Mouse (Mus musculus) lung, adult 2 months (tissue): ENCODE measurements around the gene Crybb2. TPM values are rescaled to one million over a fixed set of nuclear protein-coding genes. Genes with fewer than 3 reads are reported as not detected.
"Not testable (repeated sequence)": the region's sequence is repeated elsewhere in the genome, so short reads cannot be mapped to it uniquely, and the experiment has no call there.

Experiments
- DNase-seq: peaks from one replicate; pipeline ENCODE4 v3.0.0; 2022
- H3K4me1 ChIP-seq: fragments of 200-500 bp; 2 replicates; pipeline ENCODE4 v1.6.1; 2011; ENCODE audit warnings: low read length; ENCODE audit not compliant: control insufficient read depth, insufficient read depth
- H3K4me3 ChIP-seq: fragments of 200-500 bp; replicated peaks from 2 replicates; pipeline ENCODE3; 2011; ENCODE audit warnings: low read depth, mild to moderate bottlenecking, control low read depth, low read length; ENCODE audit errors: extremely low read depth
- CTCF ChIP-seq: fragments of 200-500 bp; IDR thresholded peaks from 2 replicates; pipeline ENCODE4 v1.5.1; 2011; ENCODE audit warnings: mild to moderate bottlenecking, low read length, control low read depth; ENCODE audit not compliant: insufficient read depth
- POLR2A ChIP-seq: fragments of 200-500 bp; IDR thresholded peaks from 2 replicates; pipeline ENCODE4 v1.6.1; 2011; ENCODE audit warnings: low read depth, mild to moderate bottlenecking, control low read depth, low read length, borderline replicate concordance; ENCODE audit errors: extremely low read depth
- WGBS: fragments of 180-500 bp; shearing (Covaris S2); methylation state at CpG from one replicate; pipeline ENCODE4 v1.1.7; 2018; 5-methylcytosine and 5-hydroxymethylcytosine counted together
- polyA plus RNA-seq: library from polyadenylated mRNA; depleted of rRNA; stranded (reverse); fragments of >200 nt; gene quantifications from 2 replicates; pipeline ENCODE4 v1.2.3, GENCODE M21; 2012; rRNA removed

Gene Crybb2
- not detected in 2 replicates for polyA plus RNA-seq

DNA sequence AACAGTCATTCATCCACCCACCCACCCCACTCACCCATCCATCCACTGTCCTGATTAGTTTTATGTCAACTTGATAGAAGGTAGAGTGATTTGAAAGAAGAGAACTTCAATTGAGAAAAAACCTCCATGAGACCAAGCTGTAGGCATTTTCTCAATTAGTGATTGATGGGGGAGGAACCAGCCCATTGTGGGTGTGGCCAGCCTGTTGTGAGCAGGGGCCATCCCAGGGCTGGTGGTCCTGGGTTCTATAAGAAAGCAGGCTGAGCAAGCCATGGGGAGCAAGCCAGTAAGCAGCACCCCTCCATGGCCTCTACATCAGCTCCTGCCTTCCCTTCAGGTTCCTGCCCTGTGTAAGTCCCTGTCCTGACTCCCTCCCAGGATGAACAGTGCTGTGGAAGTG lies at the start of gene Crybb2:
Gene Crybb2, minus strand, starts transcription at position 101 of the 400 bp plus-strand sequence.
- no peak for TF ChIP-seq CTCF
- TF ChIP-seq POLR2A, result no peak
- no peak within 1 kb of the TSS for H3K4me3 ChIP-seq
- H3K4me1 ChIP-seq, result no peaks in the 10 kb centered on the region
- DNase-seq, result no peak

DNA sequence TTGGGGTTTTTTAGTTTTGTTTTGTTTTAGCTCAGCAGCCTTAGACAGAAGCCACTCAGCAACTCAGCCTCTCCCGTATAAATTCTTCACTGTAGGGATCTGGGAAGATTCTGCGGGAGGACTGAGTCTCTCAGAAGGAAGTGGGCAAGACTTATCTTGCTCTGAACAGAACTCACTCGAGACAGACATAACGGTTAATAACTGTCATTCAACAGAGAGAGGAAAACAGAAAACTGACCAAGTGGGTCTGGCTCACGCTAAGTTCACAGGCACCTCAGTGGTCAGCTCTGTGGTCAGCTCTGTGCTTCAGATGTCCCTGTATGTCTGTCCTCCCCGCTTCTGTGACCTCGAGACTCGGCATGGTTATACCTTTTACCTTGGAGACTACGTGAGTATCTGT lies 49.4 kb upstream of the Crybb2 start:
- 52% methylated on average over 9 of the region's 9 CpGs for WGBS
- peaks cover 19% of the 10 kb centered on the region for H3K4me1 ChIP-seq
- H3K4me3 ChIP-seq, result no peak overlapping the region
- no peak for TF ChIP-seq POLR2A
- TF ChIP-seq CTCF, result no peak
- no peak for DNase-seq

DNA sequence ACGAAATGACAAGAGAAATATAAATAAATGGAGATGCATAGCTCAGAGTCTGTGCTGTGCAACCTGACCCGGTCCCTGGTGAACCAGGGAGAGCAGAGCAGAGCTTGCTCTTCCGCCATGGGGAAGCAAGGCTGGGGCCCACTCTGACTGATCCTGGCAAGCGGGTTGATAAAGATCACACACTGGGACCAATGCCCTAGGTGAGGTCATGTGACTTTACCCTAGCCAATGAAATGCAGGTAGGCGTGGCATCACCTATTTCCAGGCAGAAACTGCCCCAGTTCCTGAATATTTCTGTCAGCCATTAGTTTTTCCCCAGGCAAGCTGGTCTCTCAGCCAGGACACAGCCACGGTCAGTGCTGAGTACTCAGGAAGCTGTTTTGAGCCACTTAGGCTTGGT lies 48.8 kb upstream of the Crybb2 start:
- WGBS, result 44% methylated on average over 6 of the region's 6 CpGs
- no peak for TF ChIP-seq CTCF
- no peak for TF ChIP-seq POLR2A
- H3K4me1 ChIP-seq, result peaks cover 21% of the 10 kb centered on the region
- DNase-seq, result no peak
- H3K4me3 ChIP-seq, result no peak overlapping the region

DNA sequence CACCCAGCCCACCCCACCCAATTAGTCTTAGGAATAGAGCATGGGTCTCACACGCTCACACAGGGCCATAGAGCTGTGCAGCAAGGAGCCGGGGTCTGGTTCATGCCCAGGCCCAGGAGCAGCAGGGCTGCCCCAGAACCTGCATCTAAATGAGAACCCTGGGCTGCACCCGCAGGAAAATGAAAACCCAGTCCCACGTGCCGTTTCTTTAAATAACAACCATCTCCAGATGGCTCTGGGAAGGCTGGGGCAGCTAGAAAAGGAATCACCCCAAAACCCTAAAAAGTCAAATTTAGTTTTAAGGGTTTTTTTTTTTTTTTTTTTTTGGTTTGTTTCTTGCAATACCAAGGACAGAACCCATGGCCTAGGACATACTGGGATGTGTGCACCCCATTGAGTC lies 47.4 kb upstream of the Crybb2 start:
- no peak for TF ChIP-seq CTCF
- no peak for TF ChIP-seq POLR2A
- WGBS, result 84% methylated on average over 5 of the region's 5 CpGs
- no peak for DNase-seq
- H3K4me1 ChIP-seq, result peaks cover 24% of the 10 kb centered on the region
- H3K4me3 ChIP-seq, result no peak overlapping the region

DNA sequence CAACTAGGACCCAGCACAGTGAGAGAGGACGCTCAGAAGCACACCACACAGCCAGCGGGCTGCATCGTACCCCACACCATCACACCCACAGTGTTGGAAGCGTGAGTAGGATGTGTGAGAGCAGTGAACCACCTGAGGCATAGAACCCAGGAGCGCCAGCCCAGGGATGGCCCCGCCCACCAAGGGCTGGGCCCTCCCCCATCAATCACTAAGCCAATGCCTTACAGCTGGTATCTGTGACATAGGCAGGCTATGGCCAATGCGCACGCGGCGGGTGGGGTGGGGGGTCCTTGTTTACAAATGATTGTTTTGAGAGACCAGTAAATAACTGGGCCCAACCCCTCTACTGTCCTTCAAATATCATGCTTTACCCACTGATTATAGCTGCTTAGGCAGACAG lies 46.0 kb upstream of the Crybb2 start:
- Histone ChIP-seq H3K4me1 (peaks cover 28% of the 10 kb centered on the region), H3K4me3 (no peak overlapping the region)
- no peak for DNase-seq
- TF ChIP-seq POLR2A (no peak), CTCF (no peak)
- WGBS, result 80% methylated on average over 10 of the region's 10 CpGs

DNA sequence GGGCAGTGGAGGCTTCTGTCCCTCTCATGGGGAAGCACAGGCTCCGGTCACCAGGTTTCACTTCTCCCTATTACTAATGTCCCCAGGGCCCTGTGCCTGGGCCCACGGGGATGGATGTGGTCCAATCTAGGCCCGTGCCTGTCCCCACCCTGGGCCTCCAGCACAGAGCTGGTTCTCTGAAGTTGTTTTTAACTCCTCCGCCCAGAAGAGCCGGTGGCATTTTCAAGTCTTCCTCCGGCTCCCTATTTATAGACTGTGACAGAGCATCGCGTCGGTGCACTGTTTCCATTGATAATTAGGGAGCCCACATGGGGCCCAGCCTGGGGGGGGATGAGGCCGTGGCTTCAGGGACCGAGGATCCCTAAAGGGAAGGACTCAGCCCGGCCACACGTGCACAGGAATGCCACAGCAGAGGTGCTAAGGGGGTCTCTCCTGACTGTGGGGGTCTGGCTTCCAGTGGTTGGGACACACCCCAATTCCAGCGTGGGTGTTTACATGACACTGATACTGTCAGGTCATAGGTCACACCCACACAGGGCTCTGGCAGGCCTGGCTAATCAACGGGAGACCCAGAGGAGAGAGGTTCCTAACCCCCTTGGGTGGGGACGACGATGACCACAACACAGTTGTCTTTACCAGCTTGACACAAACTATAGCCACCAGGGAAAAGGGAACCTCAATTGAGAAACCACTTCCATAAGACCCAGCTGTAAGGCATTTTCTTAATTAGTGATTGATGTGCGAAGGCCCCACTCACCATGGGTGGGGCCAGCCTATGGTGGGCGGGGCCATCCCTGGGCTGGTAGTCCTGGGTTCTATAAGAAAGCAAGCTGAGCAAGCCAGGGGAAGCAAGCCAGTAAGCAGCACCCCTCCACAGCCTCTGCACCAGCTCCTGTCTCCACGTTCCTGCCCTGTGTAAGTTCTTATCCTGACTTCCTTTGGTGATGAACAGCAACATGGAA lies 44.6 kb upstream of the Crybb2 start:
- TF ChIP-seq POLR2A (no peak), CTCF (no peak)
- Histone ChIP-seq H3K4me3 (no peak overlapping the region), H3K4me1 (peaks cover 21% of the 10 kb centered on the region)
- WGBS, result 27% methylated on average over 20 of the region's 20 CpGs
- DNase-seq, result no peak

DNA sequence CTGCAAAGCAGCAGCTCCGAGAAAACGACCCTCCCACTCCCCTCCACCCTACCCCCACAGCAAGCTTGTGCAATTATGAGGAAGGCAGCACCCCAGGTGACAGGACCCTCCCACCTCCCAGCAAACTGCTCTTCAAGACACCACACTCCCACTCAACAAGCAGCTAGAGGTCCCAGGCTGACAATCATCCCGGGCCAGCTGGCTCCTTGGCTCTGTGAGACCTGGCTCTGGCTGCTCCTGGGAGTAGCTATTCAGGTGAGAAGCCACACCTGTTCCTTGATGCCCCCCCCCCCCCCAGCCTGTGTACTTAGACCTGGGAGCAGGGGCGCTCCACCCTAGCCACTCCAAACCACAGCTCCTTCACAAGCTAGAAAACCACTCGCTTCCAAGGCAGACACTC lies 43.2 kb upstream of the Crybb2 start:
- TF ChIP-seq CTCF, result no peak
- TF ChIP-seq POLR2A, result no peak
- no peak for DNase-seq
- Histone ChIP-seq H3K4me3 (no peak overlapping the region), H3K4me1 (peaks cover 16% of the 10 kb centered on the region)
- WGBS, result 32% methylated on average over 5 of the region's 5 CpGs

DNA sequence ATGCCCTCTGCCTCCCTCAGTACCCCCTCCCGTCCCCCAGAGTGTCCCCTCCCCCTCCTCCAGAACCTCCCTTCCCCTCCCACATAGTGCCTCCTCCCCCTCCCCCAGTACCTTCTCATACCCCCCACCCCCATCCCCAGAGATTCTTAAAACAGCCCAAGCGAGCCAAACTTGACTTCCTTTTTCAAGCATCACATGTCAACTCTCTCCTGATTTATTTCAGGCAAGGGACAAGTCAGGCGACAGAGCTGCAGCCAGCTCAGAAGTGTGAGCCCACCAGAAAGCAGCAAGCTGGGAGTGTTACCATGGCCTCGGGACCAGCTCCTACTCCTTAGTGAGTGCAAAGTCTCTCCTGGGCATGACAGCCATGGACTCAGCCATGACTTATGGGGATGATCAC lies 41.4 kb upstream of the Crybb2 start:
- no peak for DNase-seq
- WGBS, result 16% methylated on average over 4 of the region's 4 CpGs
- H3K4me1 ChIP-seq, result peaks cover 16% of the 10 kb centered on the region

DNA sequence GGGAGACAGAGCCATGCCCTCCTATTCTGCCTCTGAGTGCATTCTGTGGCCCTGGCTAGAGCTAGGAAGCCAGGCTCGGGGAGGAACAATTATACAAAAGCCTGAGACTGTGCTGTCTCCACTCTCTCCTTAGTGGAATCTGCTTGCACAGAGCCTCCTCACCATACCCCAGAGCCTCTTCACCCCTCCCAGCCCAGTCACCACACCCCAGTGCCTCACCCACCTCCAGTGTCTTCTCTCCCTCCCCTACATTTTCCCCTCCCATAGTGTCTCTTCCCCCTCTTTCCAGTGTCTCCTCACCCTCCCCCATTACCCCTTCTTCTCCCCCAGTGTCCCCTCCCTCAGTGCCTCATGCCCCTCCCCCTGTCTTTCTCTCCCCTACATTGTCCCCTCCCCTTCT lies 41.0 kb upstream of the Crybb2 start:
- WGBS, result 10% methylated on average over 1 of the region's 1 CpGs
- Histone ChIP-seq H3K4me3 (no peak overlapping the region), H3K4me1 (peaks cover 16% of the 10 kb centered on the region)
- no peak for TF ChIP-seq CTCF
- TF ChIP-seq POLR2A, result no peak
- no peak for DNase-seq

More for the DNA sequence above, 41.4 kb upstream of the Crybb2 start:
- TF ChIP-seq POLR2A (no peak), CTCF (no peak)
- H3K4me3 ChIP-seq, result no peak overlapping the region

DNA sequence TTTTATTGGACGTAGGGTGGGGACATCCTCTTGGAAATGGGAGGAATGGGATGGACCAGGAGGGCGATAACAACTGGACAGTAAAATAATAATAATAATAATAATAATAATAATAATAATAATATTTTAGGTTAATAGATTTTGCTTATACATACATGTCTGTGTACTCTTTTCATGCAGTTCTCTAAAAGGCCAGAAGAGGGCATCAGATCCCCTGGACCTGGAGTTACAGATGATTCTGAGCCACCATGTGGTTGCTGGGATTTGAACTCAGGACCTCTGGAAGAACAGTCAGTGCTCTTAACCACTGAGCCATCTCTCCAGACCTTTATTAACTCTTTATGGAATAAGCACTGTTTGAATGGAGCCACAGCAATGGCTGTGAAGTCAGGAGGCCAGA lies 39.7 kb upstream of the Crybb2 start:
- not testable (repeated sequence) for DNase-seq, H3K4me3 ChIP-seq
- H3K4me1 ChIP-seq, result peaks cover 15% of the 10 kb centered on the region
- peak; percentile 27; the same call in 1 of the 2 replicates for TF ChIP-seq CTCF
- WGBS, result 88% methylated on average over 2 of the region's 2 CpGs
